Mouse (Mus musculus): ENCODE data around the gene Mrps11. TPM values are rescaled to one million over a fixed set of nuclear protein-coding genes. Genes with fewer than 3 reads are reported as not detected.

The Mrps11 gene
- 83.5 and 112 TPM in 2 replicates for polyA plus RNA-seq (2014; fragmentation: Nextera tagmentation; extraction: Ambion mirVana)

DNA sequence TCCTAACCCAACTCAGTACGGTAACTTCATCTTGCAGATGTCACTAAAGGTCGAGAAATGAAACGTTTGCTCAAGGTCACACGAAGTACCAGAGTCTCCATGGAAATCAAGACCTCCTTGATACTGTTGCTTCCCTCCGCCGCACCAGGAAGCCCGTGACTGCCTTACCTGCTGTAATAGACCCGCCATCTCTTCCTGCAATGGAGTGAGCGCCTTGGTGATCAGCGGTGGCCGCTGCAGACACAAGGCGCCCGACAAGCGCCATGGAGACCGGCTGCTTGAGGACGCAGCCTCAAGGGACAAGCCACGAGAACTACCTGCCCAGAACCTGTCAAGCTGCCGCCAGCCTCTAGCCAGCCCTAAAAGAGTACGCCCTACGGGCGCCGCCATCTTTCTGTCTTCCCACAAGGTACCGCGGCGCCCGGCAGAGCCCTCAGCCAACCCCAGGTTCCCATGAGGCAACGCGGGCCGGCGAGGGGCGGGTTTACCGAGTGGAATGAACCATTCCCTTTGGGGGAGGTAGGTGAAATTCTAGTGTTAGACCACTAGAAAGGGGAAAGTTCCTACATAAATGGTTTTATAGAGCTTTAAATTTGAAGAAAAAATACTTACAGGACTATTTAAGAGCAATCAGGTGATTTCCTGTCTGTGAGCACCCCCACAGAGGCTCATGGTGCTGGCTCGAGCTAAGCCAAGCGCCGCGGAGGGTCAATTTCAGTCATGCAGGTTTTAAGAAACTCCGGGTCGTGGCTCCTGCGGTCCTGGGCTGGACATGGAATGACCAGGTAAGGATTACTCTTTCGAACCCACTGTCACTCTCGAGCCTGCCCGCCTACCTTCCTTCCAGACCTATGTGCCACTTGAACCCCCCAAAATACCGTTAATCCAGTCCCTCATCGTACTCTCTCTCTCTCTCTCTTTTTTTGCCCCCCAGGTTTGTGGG is at the start of gene Mrps11, which contains the start of gene Mrpl46:
Mrps11 (plus strand) TSS at position 481 of the 943 bp plus-strand sequence.
Mrpl46 (minus strand) TSS at position 893 of the 943 bp plus-strand sequence.
- H3K9ac ChIP-seq (ENCODE audit: low read depth, low read length), result peak within 1 kb of the TSS; percentile 84
- H3K27ac ChIP-seq (ENCODE audit: low read depth, low read length), result no peak within 1 kb of the TSS
- H3K4me2 ChIP-seq (replicated peaks; ENCODE audit: low read depth, low read length), result peak within 1 kb of the TSS; percentile 73
- no peaks in the 10 kb centered on the region for H3K27me3 ChIP-seq (ENCODE audit: control insufficient read depth, insufficient read depth, low read length)
- peaks cover 12% of the 10 kb centered on the region for H3K4me1 ChIP-seq (ENCODE audit: control insufficient read depth, insufficient read depth, low read length)
- H3K9me3 ChIP-seq (ENCODE audit: control insufficient read depth, low read length), result no peaks in the 10 kb centered on the region
- WGBS, result under 1% methylated on average over 44 of the region's 44 CpGs
- peaks cover 29% of the 10 kb centered on the region for H3K36me3 ChIP-seq (ENCODE audit: control insufficient read depth, insufficient read depth, low read length)
- peak within 1 kb of the TSS; percentile 97 for H3K4me3 ChIP-seq (ENCODE audit: low read length)
- peak; percentile 99 for ATAC-seq (ENCODE audit: low FRiP score, low TSS enrichment)

DNA sequence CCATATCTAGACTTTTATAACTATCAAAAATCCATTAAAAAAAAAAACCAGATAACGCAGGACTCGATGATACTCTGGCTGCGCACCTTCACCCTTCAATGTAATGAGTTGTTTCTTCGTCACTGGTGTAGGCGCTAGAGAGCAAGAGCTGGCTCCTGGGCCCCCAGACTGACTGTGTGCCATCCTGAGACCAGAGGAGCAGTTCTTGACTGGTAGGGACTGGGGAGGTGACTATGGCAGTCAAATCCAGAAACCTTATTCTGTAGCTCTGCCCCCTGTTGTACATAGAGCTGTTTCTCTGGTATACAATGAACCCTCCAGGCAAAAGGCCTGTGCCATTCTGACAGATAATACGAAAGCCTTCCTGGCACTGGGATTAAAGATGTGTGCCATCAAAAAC is 45.7 kb upstream of the Mrps11 start:
- Histone ChIP-seq H3K27me3 (ENCODE audit: control insufficient read depth, insufficient read depth, low read length) (no peaks in the 10 kb centered on the region), H3K27ac (ENCODE audit: low read depth, low read length) (no peak overlapping the region), H3K36me3 (ENCODE audit: control insufficient read depth, insufficient read depth, low read length) (no peaks in the 10 kb centered on the region), H3K4me1 (ENCODE audit: control insufficient read depth, insufficient read depth, low read length) (no peaks in the 10 kb centered on the region), H3K4me3 (ENCODE audit: low read length) (no peak overlapping the region), H3K9me3 (ENCODE audit: control insufficient read depth, low read length) (no peaks in the 10 kb centered on the region), H3K9ac (ENCODE audit: low read depth, low read length) (no peak overlapping the region), H3K4me2 (replicated peaks; ENCODE audit: low read depth, low read length) (no peak overlapping the region)
- 93% methylated on average over 6 of the region's 6 CpGs for WGBS
- ATAC-seq (ENCODE audit: low FRiP score, low TSS enrichment), result no peak

DNA sequence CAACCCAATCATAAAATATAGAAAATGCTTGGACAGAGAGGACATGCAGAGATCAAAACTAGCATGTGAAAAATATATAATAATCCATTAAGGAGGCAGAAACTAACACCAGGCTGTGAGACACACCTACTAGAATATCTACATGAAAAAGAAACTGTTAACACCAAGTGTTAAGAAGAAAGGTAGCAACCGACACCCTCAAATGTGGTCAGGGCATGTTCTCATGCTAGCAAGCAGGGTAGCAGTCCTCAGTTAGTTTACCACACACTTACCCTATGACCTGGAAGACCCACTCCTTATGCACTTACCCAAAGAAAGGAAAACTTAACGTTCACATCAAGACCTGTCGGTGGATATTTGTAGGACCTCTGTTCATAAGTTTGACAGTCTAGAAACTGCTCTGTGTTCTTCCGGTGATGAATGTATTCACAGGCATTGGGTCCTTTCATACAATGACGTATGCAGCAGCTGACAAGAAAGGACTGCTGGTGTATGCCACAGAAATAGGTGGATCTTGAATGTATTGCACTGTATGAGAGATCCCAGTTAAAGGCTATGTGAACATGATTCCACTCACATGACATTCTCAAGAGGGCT is 45.2 kb upstream of the Mrps11 start, which contains the start of gene Ntrk3:
Ntrk3 (minus strand) TSS at position 399 of the 597 bp plus-strand sequence.
- Histone ChIP-seq H3K9me3 (ENCODE audit: control insufficient read depth, low read length) (no peaks in the 10 kb centered on the region), H3K4me1 (ENCODE audit: control insufficient read depth, insufficient read depth, low read length) (no peaks in the 10 kb centered on the region), H3K4me3 (ENCODE audit: low read length) (no peak within 1 kb of the TSS), H3K9ac (ENCODE audit: low read depth, low read length) (no peak within 1 kb of the TSS), H3K36me3 (ENCODE audit: control insufficient read depth, insufficient read depth, low read length) (no peaks in the 10 kb centered on the region), H3K27ac (ENCODE audit: low read depth, low read length) (no peak within 1 kb of the TSS), H3K27me3 (ENCODE audit: control insufficient read depth, insufficient read depth, low read length) (no peaks in the 10 kb centered on the region), H3K4me2 (replicated peaks; ENCODE audit: low read depth, low read length) (no peak within 1 kb of the TSS)
- no peak for ATAC-seq (ENCODE audit: low FRiP score, low TSS enrichment)
- WGBS, result 85% methylated on average over 5 of the region's 5 CpGs

DNA sequence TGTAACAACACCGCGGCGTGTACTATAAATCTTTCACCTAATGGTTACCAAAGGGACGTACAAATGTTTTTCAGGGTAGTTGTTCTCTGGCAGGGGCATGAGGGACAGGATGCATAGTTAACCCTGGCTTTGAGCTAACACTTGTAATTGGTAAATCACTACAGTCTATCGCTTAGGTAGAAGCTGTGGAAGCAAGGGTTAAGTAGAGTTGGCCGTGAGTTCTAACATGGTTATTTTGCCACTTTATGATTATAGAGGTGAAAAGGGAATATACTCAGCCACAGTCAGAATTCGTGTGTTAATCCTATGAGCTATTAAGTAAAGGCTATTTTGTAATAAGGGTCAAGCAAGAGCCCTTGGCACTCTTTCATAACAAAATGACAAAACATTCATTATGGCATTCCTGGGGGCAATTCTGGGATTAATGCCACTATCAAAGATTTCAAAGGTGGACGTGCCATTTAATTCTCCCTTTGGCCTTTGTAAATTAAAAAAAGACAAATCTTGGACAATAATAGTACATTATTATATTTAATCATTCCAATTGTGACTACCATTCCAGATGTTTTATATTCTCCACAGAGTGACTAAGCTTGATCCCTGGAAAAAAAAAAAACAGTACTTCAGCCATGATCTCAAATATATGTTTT is 43.4 kb upstream of the Mrps11 start:
- WGBS, result 69% methylated on average over 8 of the region's 8 CpGs
- H3K9me3 ChIP-seq (ENCODE audit: control insufficient read depth, low read length), result no peaks in the 10 kb centered on the region
- H3K4me2 ChIP-seq (replicated peaks; ENCODE audit: low read depth, low read length), result no peak overlapping the region

DNA sequence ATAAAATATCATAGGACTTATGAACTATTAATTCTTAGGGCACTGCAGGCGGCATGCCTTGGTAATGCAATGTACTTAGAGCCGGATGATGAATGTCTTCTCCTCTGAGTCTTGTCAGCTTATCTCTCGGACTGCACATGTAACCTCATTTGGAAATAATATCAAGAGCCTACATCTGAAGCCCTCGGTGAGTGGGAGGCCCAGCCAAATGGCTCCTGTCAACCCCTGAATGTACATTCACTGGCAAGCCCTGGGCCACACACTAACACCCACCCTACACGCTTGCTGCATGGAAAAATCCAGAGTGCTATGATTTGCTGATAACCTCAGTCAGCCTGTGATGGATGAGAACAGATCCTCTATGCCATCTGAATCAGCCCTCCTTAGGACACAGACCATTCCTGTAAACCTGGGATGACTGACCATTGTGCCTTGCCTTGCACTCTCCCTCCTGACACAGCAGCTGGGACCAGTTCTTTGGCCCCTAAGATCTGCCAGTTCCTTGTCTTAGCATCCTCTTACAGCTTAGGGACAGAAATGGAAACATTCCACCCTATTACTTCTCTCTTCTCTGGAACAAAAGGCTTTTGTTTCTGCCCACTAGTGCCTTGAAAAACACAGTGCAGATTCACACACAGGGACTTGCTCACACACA is 39.1 kb upstream of the Mrps11 start:
- Histone ChIP-seq H3K9me3 (ENCODE audit: control insufficient read depth, low read length) (no peaks in the 10 kb centered on the region), H3K36me3 (ENCODE audit: control insufficient read depth, insufficient read depth, low read length) (no peaks in the 10 kb centered on the region), H3K4me2 (replicated peaks; ENCODE audit: low read depth, low read length) (no peak overlapping the region), H3K4me3 (ENCODE audit: low read length) (no peak overlapping the region), H3K9ac (ENCODE audit: low read depth, low read length) (no peak overlapping the region), H3K27ac (ENCODE audit: low read depth, low read length) (no peak overlapping the region), H3K4me1 (ENCODE audit: control insufficient read depth, insufficient read depth, low read length) (no peaks in the 10 kb centered on the region), H3K27me3 (ENCODE audit: control insufficient read depth, insufficient read depth, low read length) (no peaks in the 10 kb centered on the region)
- 56% methylated on average over 5 of the region's 5 CpGs for WGBS
- ATAC-seq (ENCODE audit: low FRiP score, low TSS enrichment), result no peak

More for the DNA sequence above, 43.4 kb upstream of the Mrps11 start:
- H3K27ac ChIP-seq (ENCODE audit: low read depth, low read length), result no peak overlapping the region
- no peaks in the 10 kb centered on the region for H3K36me3 ChIP-seq (ENCODE audit: control insufficient read depth, insufficient read depth, low read length)
- H3K27me3 ChIP-seq (ENCODE audit: control insufficient read depth, insufficient read depth, low read length), result no peaks in the 10 kb centered on the region
- ATAC-seq (ENCODE audit: low FRiP score, low TSS enrichment), result no peak
- H3K4me1 ChIP-seq (ENCODE audit: control insufficient read depth, insufficient read depth, low read length), result no peaks in the 10 kb centered on the region
- H3K4me3 ChIP-seq (ENCODE audit: low read length), result no peak overlapping the region
- no peak overlapping the region for H3K9ac ChIP-seq (ENCODE audit: low read depth, low read length)

DNA sequence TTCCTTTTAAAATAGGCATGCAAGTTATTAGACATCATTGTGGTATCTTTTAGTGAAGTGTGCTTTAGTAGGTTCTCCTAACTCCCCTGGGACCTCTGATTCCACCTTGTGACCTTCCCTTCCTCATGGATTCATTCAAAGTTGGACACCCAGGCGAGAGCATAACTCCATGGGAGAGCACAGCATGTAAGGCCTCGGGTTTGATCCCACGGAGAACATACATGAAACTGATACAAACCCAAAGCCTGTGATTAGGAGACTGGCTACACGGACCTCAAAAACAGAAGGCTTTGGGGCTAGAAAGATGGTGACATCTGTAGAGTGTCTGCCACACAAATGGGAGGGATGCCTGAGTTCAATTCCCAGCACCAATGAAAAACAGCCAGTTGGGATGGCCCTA is 30.0 kb upstream of the Mrps11 start:
- Histone ChIP-seq H3K9me3 (ENCODE audit: control insufficient read depth, low read length) (no peaks in the 10 kb centered on the region), H3K4me3 (ENCODE audit: low read length) (no peak overlapping the region), H3K36me3 (ENCODE audit: control insufficient read depth, insufficient read depth, low read length) (no peaks in the 10 kb centered on the region), H3K4me2 (replicated peaks; ENCODE audit: low read depth, low read length) (no peak overlapping the region), H3K27me3 (ENCODE audit: control insufficient read depth, insufficient read depth, low read length) (no peaks in the 10 kb centered on the region), H3K9ac (ENCODE audit: low read depth, low read length) (no peak overlapping the region), H3K4me1 (ENCODE audit: control insufficient read depth, insufficient read depth, low read length) (no peaks in the 10 kb centered on the region), H3K27ac (ENCODE audit: low read depth, low read length) (no peak overlapping the region)
- no peak for ATAC-seq (ENCODE audit: low FRiP score, low TSS enrichment)
- WGBS, result 90% methylated on average over 4 of the region's 4 CpGs

DNA sequence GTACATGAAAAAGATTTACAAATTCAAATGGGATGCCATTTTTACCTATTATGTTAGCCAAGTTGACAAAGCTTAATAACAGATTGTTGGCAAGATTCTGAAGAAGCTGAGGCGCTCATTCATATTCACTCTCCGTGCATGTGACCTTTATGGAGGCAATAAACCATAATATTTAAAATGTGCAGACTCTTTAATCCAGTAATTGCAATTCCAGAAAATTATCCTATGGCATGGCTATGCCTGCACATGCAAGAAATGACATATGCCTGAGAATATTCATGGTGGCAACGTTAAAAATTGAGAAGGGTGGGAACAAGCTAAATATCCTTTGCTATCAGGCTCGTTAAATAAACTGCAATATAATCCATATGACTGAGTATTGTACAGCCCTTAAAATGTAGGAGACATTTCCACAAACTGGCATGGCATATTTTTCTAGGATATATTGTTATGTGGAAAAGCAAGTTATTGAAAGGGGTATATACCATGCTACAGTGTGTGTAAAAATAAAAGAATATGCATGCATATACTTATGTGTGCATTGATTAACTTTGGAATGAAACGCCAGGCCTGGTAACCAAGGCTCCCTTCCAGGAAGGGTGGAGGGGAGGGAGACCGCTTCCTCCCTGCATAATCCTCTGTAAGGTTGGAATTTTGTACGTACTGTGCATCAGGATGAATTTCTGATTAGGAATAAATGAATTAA is 29.0 kb upstream of the Mrps11 start:
- Histone ChIP-seq H3K9ac (ENCODE audit: low read depth, low read length) (no peak overlapping the region), H3K4me2 (replicated peaks; ENCODE audit: low read depth, low read length) (no peak overlapping the region), H3K4me1 (ENCODE audit: control insufficient read depth, insufficient read depth, low read length) (no peaks in the 10 kb centered on the region), H3K27me3 (ENCODE audit: control insufficient read depth, insufficient read depth, low read length) (no peaks in the 10 kb centered on the region), H3K27ac (ENCODE audit: low read depth, low read length) (no peak overlapping the region), H3K36me3 (ENCODE audit: control insufficient read depth, insufficient read depth, low read length) (no peaks in the 10 kb centered on the region), H3K4me3 (ENCODE audit: low read length) (no peak overlapping the region), H3K9me3 (ENCODE audit: control insufficient read depth, low read length) (no peaks in the 10 kb centered on the region)
- no peak for ATAC-seq (ENCODE audit: low FRiP score, low TSS enrichment)
- WGBS, result 84% methylated on average over 7 of the region's 7 CpGs

DNA sequence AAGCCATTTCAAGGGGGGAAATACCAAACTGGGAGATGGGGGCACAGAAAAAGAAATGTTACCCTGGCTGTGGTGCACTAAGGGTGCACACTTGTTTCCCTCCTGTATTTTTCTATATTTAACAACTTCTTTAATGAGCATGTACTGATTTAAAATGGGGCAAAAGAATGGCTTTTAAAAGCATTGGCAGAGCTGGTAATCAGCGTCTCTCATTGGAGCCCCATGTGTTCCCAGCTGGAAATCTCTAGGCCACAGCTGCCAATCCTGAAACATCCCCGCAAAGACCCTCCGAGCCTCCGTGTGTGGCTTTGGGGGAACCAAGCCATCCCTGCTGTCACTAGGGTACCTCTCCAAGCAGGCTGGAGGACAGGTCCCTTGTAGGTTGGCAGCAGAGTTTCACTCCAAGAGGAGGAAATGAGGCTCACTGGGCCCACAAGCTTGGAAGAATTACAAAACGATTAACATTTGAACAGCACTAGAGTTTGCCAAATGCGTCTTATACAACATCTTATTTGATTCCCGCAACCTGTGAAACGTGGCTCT is 28.4 kb upstream of the Mrps11 start:
- 69% methylated on average over 8 of the region's 8 CpGs for WGBS
- H3K36me3 ChIP-seq (ENCODE audit: control insufficient read depth, insufficient read depth, low read length), result no peaks in the 10 kb centered on the region

More for the DNA sequence above, 28.4 kb upstream of the Mrps11 start:
- Histone ChIP-seq H3K27ac (ENCODE audit: low read depth, low read length) (no peak overlapping the region), H3K4me3 (ENCODE audit: low read length) (no peak overlapping the region), H3K4me2 (replicated peaks; ENCODE audit: low read depth, low read length) (no peak overlapping the region), H3K9ac (ENCODE audit: low read depth, low read length) (no peak overlapping the region), H3K27me3 (ENCODE audit: control insufficient read depth, insufficient read depth, low read length) (no peaks in the 10 kb centered on the region), H3K4me1 (ENCODE audit: control insufficient read depth, insufficient read depth, low read length) (no peaks in the 10 kb centered on the region), H3K9me3 (ENCODE audit: control insufficient read depth, low read length) (no peaks in the 10 kb centered on the region)
- ATAC-seq (ENCODE audit: low FRiP score, low TSS enrichment), result no peak
